Mouse (Mus musculus) limb, embryonic 14.5 days (tissue): Measurements from ENCODE around the gene Mynn. TPM values are rescaled to one million over a fixed set of nuclear protein-coding genes. Genes with fewer than 3 reads are reported as not detected.
"Not testable (repeated sequence)": the region's sequence is repeated elsewhere in the genome, so short reads cannot be mapped to it uniquely, and the experiment has no call there.

ENCODE experiments used
- ATAC-seq: fragments of 200-750 bp; cut with Nextera tagmentation; 2 replicates; pipeline ENCODE4 v1.8.0; 2017; ENCODE audit warnings: low read depth, moderate number of reproducible peaks, moderate TSS enrichment; ENCODE audit not compliant: low FRiP score
- DNase-seq: peaks from one replicate; pipeline ENCODE4 v3.0.0-alpha.2; 2015; ENCODE audit warnings: low spot score
- H3K27ac ChIP-seq: fragments of 300-500 bp; sonication (generic); replicated peaks from 2 replicates; pipeline ENCODE4 v1.5.1; 2014; ENCODE audit warnings: low read depth, mild to moderate bottlenecking, low read length, moderate library complexity, mixed read lengths
- H3K27me3 ChIP-seq: fragments of 300-500 bp; sonication (generic); 2 replicates; pipeline ENCODE4 v1.6.1; 2014; ENCODE audit warnings: low read length, mixed read lengths; ENCODE audit not compliant: control insufficient read depth, insufficient read depth
- H3K36me3 ChIP-seq: fragments of 300-500 bp; sonication (generic); 2 replicates; pipeline ENCODE4 v1.6.1; 2014; ENCODE audit warnings: mild to moderate bottlenecking, low read length, moderate library complexity, mixed read lengths; ENCODE audit not compliant: control insufficient read depth, insufficient read depth
- H3K4me1 ChIP-seq: fragments of 300-500 bp; sonication (generic); 2 replicates; pipeline ENCODE4 v1.6.1; 2014; ENCODE audit warnings: antibody characterized with exemption, low read length, mixed read lengths; ENCODE audit not compliant: control insufficient read depth, insufficient read depth
- H3K4me2 ChIP-seq: fragments of 300-500 bp; sonication (generic); replicated peaks from 2 replicates; pipeline ENCODE4 v1.6.1; 2014; ENCODE audit warnings: low read depth, mild to moderate bottlenecking, low read length, moderate library complexity; ENCODE audit not compliant: severe bottlenecking
- H3K4me3 ChIP-seq: fragments of 300-500 bp; sonication (generic); replicated peaks from 2 replicates; pipeline ENCODE4 v1.5.1; 2014; ENCODE audit warnings: low read length
- H3K9ac ChIP-seq: fragments of 300-500 bp; sonication (generic); 2 replicates; pipeline ENCODE4 v1.6.1; 2014; ENCODE audit warnings: mild to moderate bottlenecking, low read depth, low read length, moderate library complexity; ENCODE audit not compliant: severe bottlenecking
- H3K9me3 ChIP-seq: fragments of 300-500 bp; sonication (generic); 2 replicates; pipeline ENCODE4 v1.6.1; 2016; ENCODE audit warnings: low read length; ENCODE audit not compliant: control insufficient read depth
- POLR2A ChIP-seq: fragments of 200-500 bp; IDR thresholded peaks from 2 replicates; pipeline ENCODE4 v1.8.0; 2012; ENCODE audit warnings: inconsistent platforms, mild to moderate bottlenecking, moderate library complexity, borderline replicate concordance; ENCODE audit not compliant: insufficient read depth, insufficient read length; ENCODE audit errors: extremely low read depth
- whole genome bisulfite sequencing: fragments of 180-500 bp; shearing (Covaris S2); extraction: QIAGEN DNeasy Blood & Tissue Kit; methylation state at CpG from one replicate; pipeline ENCODE4 v1.1.7; 2014; 5-methylcytosine and 5-hydroxymethylcytosine counted together
- polyA plus RNA-seq, 2 experiments: library from polyadenylated mRNA; depleted of rRNA in 1 of 2; stranded (reverse) in 1 of 2; unstranded in 1 of 2; fragments of >200 nt; fragmentation: Nextera tagmentation in 1 of 2; extraction: Ambion mirVana in 1 of 2; gene quantifications; 2 replicates each; pipeline versions ENCODE4 v1.2.1 to v1.2.3; 2012 to 2014

The Mynn gene
- polyA plus RNA-seq (2012; rRNA removed) (22.3 TPM in 2 replicates), polyA plus RNA-seq (2014; fragmentation: Nextera tagmentation; extraction: Ambion mirVana) (30.6 and 32.0 TPM in 2 replicates)

GRCm38 (mm10) chr3:30602065-30602739 is at the start of gene Mynn:
Mynn (plus strand) TSS chr3:30602065.
- WGBS = under 1% methylated on average over 39 of the region's 40 CpGs
- TF ChIP-seq POLR2A = 0 out of 2 replicates have a peak, but pooled peaks have one; percentile 45
- Histone ChIP-seq H3K4me1 (peaks cover 13% of the 10 kb centered on the region), H3K27me3 (no peaks in the 10 kb centered on the region), H3K4me3 (peak within 1 kb of the TSS; percentile 85), H3K36me3 (peaks cover 22% of the 10 kb centered on the region), H3K9ac (peak within 1 kb of the TSS; percentile 78), H3K27ac (peak within 1 kb of the TSS; percentile 95), H3K4me2 (peak within 1 kb of the TSS; percentile 82), H3K9me3 (no peaks in the 10 kb centered on the region)
- DNase-seq (peak; percentile 96), ATAC-seq (peak; percentile 94)

- DNase-seq = no peak
- WGBS = 79% methylated on average over 6 of the region's 6 CpGs
- Histone ChIP-seq H3K9me3 (no peaks in the 10 kb centered on the region), H3K36me3 (no peaks in the 10 kb centered on the region), H3K4me2 (no peak overlapping the region), H3K27me3 (no peaks in the 10 kb centered on the region), H3K4me3 (no peak overlapping the region), H3K4me1 (no peaks in the 10 kb centered on the region), H3K27ac (no peak overlapping the region), H3K9ac (no peak overlapping the region)
- no peak for TF ChIP-seq POLR2A
- ATAC-seq = no peak
These were observed 48.1 kb upstream of the Mynn start for GRCm38 (mm10) chr3:30553741-30554140.

DNA sequence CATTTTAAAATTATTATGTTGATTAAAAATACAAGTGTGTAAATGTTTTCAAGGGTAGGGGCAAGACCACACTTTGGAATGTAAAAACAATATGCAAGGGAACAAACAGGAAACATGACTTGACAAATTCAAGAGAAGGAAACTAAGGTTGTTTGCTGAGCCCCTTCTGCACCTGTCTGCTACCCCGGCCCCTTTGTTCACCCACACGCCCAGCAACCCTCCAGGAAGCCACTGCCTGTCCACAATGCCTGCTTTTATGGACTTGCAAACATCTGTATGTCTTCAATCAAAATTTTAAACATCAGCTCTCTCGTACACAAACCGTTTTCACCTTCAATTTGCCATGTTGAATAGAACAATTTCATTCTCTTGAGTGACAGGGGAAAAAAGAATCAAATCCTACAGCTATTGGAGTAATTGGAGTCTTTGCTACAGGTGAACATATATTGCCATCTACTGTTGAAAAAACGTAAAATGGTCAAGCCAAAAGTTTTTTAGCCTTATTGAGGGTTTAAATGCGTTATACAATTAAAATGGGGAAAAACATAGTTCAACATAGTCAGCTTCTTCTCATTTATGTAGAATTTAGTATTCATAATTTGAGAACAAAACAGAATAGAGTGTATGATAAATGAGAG is 41.1 kb upstream of the Mynn start:
- 47% methylated on average over 6 of the region's 6 CpGs for WGBS
- Histone ChIP-seq H3K36me3 (no peaks in the 10 kb centered on the region), H3K9ac (no peak overlapping the region), H3K9me3 (no peaks in the 10 kb centered on the region), H3K4me2 (no peak overlapping the region), H3K27ac (no peak overlapping the region), H3K4me3 (no peak overlapping the region), H3K4me1 (no peaks in the 10 kb centered on the region), H3K27me3 (no peaks in the 10 kb centered on the region)
- ATAC-seq (no peak), DNase-seq (peak; percentile 59)
- TF ChIP-seq POLR2A = no peak

- not testable (repeated sequence) for H3K4me2 ChIP-seq, H3K27me3 ChIP-seq, H3K4me3 ChIP-seq, H3K27ac ChIP-seq, ATAC-seq, H3K4me1 ChIP-seq, H3K9me3 ChIP-seq, H3K36me3 ChIP-seq, DNase-seq, H3K9ac ChIP-seq
- WGBS = 56% methylated on average over 1 of the region's 2 CpGs
These were observed 35.5 kb upstream of the Mynn start for GRCm38 (mm10) chr3:30566333-30566732.

DNA sequence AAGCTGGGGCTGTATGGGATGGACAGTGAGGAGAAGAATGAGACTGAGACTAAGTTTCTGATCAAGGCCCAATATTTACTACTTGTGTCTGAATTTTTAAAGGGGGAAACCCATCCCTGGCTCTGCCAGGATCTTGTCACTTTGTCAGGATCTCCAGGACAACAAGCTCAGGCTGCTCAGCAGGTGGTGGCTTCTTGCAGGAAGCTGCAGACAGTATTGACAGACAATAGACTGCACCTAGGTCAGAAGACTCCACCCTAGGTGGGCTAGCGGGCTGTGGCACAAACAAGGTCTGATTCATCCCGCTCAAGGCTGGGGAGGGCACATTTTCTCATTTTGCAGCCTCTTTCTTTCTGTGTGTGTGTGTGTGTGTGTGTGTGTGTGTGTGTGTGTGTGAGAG is 28.3 kb upstream of the Mynn start:
- Histone ChIP-seq H3K27ac (no peak overlapping the region), H3K4me3 (no peak overlapping the region), H3K4me2 (no peak overlapping the region), H3K9ac (no peak overlapping the region), H3K36me3 (no peaks in the 10 kb centered on the region), H3K27me3 (no peaks in the 10 kb centered on the region), H3K4me1 (no peaks in the 10 kb centered on the region), H3K9me3 (no peaks in the 10 kb centered on the region)
- TF ChIP-seq POLR2A = no peak
- DNase-seq (no peak), ATAC-seq (no peak)
- WGBS = 17% methylated on average over 2 of the region's 2 CpGs
